Mouse (Mus musculus): ENCODE measurements around the gene Slc4a10.

DNA sequence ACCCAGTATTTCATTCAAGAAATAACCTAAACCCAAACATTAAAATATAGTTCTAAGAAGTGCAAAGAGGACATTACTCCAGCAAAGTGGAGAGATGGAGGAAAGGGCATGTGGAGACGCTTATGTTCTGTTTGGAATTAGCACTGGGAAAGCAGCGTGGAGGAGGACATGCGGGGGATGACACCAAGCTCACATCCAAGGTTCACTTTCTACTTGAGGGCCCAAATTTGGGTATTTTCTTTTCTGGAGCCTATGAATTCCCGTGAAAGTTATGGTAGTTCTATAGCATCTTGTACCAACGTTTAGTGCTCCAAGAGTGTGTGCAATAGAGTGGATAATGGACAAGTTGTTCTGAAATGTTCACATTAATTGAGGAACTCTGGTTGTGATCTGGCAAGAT, 260.7 kb downstream of the Slc4a10 start:
- TF ChIP-seq CTCF (IDR thresholded peaks at IDR 0.05; ENCODE audit: extremely low read depth, insufficient read length, insufficient replicate concordance, low read depth, low read length) (no peak), POLR2A (IDR thresholded peaks at IDR 0.05; ENCODE audit: low read depth, low read length) (no peak)

All from small intestine, adult 2 months (tissue).